Mouse (Mus musculus): ENCODE measurements around the gene Igfbpl1. TPM values are rescaled to one million over a fixed set of nuclear protein-coding genes. Genes with fewer than 3 reads are reported as not detected.

Igfbpl1 gene
- total and polyA plus RNA-seq, 3 experiments, result not detected

- DNase-seq (ENCODE audit: extremely low read depth), result no peak
- H3K79me2 ChIP-seq (replicated peaks; ENCODE audit: control insufficient read depth, extremely low read depth, insufficient read depth, poor library complexity, severe bottlenecking), result no peaks in the 10 kb centered on the region
- dilution Hi-C loops (cut with MboI; ENCODE audit: extremely low pct_ligation_motif_present, extremely low pct_unique_long_range_greater_than_20kb, low sequenced_read_pairs) (no loop called here), in situ Hi-C loops (cut with MboI; ENCODE audit: low pct_ligation_motif_present, low pct_unique_long_range_greater_than_20kb, low sequenced_read_pairs) (no loop called here)
- no peaks in the 10 kb centered on the region for H3K9me3 ChIP-seq (replicated peaks; ENCODE audit: low read length)
- H3K4me3 ChIP-seq (replicated peaks in 1 of 3; ENCODE audit: low read depth in 2 of 3, low read length in 2 of 3, poor library complexity in 1 of 3), result no peak overlapping the region
- no peaks in the 10 kb centered on the region for H3K4me1 ChIP-seq (ENCODE audit: control insufficient read depth in 1 of 2, insufficient read depth in 2 of 2)
- H3K4me2 ChIP-seq (ENCODE audit: insufficient read depth, low read depth, poor library complexity, severe bottlenecking), result no peak overlapping the region
- TF ChIP-seq HCFC1 (IDR thresholded peaks at IDR 0.05; ENCODE audit: low read depth, low read length) (no peak), CTCF (conservative IDR thresholded peaks at IDR 0.05 in 1 of 2, IDR thresholded peaks at IDR 0.05 in 1 of 2; ENCODE audit: low read depth in 2 of 2, low read length in 2 of 2) (no peak), RCOR1 (conservative IDR thresholded peaks at IDR 0.05; ENCODE audit: low read depth, low read length) (no peak), BHLHE40 (IDR thresholded peaks at IDR 0.05; ENCODE audit: low read depth, low read length) (no peak), KAT2A (IDR thresholded peaks at IDR 0.05; ENCODE audit: insufficient replicate concordance, low read length) (no peak), UBTF (IDR thresholded peaks at IDR 0.05; ENCODE audit: low read depth, low read length) (no peak), MYC (IDR thresholded peaks at IDR 0.05; ENCODE audit: low read depth, low read length) (no peak), GABPA (IDR thresholded peaks at IDR 0.05; ENCODE audit: insufficient replicate concordance, low read depth, low read length) (no peak)
- no peaks in the 10 kb centered on the region for H3K36me3 ChIP-seq (replicated peaks in 1 of 2; ENCODE audit: control insufficient read depth in 1 of 2, insufficient read depth in 1 of 2, low read length in 1 of 2)
- H3K27me3 ChIP-seq (replicated peaks), result peaks cover 6% of the 10 kb centered on the region
- no peak overlapping the region for H3K9ac ChIP-seq (ENCODE audit: insufficient read depth, low read depth)
- no peak overlapping the region for H3K27ac ChIP-seq (ENCODE audit: insufficient read depth, low read depth)
Observed at GRCm38 (mm10) chr4:45853496-45854246, 26.9 kb upstream of the Igfbpl1 start.

GRCm38 (mm10) chr4:45851640-45852051 is 24.9 kb upstream of the Igfbpl1 start:
- TF ChIP-seq RAD21 (IDR thresholded peaks at IDR 0.05; ENCODE audit: low read depth, low read length) (no peak), RCOR1 (conservative IDR thresholded peaks at IDR 0.05; ENCODE audit: low read depth, low read length) (no peak), HCFC1 (IDR thresholded peaks at IDR 0.05; ENCODE audit: low read depth, low read length) (no peak), MYC (IDR thresholded peaks at IDR 0.05; ENCODE audit: low read depth, low read length) (no peak), POLR2A (IDR thresholded peaks at IDR 0.05; ENCODE audit: low read depth, low read length) (no peak), EP300 (IDR thresholded peaks at IDR 0.05; ENCODE audit: low read length) (no peak), MXI1 (IDR thresholded peaks at IDR 0.05; ENCODE audit: low read depth, low read length) (no peak), GABPA (IDR thresholded peaks at IDR 0.05; ENCODE audit: insufficient replicate concordance, low read depth, low read length) (no peak), POLR2AphosphoS2 (IDR thresholded peaks at IDR 0.05; ENCODE audit: low read depth, low read length) (no peak), MEF2A (IDR thresholded peaks at IDR 0.05; ENCODE audit: borderline replicate concordance, low read depth, low read length) (no peak), E2F4 (IDR thresholded peaks at IDR 0.05; ENCODE audit: insufficient replicate concordance, low read depth, low read length) (no peak), BHLHE40 (IDR thresholded peaks at IDR 0.05; ENCODE audit: low read depth, low read length) (no peak), CHD2 (IDR thresholded peaks at IDR 0.05; ENCODE audit: low read length) (no peak), IRF4 (IDR thresholded peaks at IDR 0.05; ENCODE audit: low read depth, low read length) (no peak), CTCF (conservative IDR thresholded peaks at IDR 0.05 in 1 of 2, IDR thresholded peaks at IDR 0.05 in 1 of 2; ENCODE audit: low read depth in 2 of 2, low read length in 2 of 2) (no peak)
- Histone ChIP-seq H3K27me3 (replicated peaks) (peaks cover 4% of the 10 kb centered on the region), H3K4me1 (ENCODE audit: control insufficient read depth in 1 of 2, insufficient read depth in 2 of 2) (peaks cover 0 to 6% of the 10 kb centered on the region in 2 experiments; a peak in 2 of 4 replicates), H3K9ac (ENCODE audit: insufficient read depth, low read depth) (no peak overlapping the region), H3K9me3 (replicated peaks; ENCODE audit: low read length) (no peaks in the 10 kb centered on the region), H3K4me3 (replicated peaks in 1 of 3; ENCODE audit: low read depth in 2 of 3, low read length in 2 of 3, poor library complexity in 1 of 3) (no peak overlapping the region), H3K79me2 (replicated peaks; ENCODE audit: control insufficient read depth, extremely low read depth, insufficient read depth, poor library complexity, severe bottlenecking) (no peaks in the 10 kb centered on the region), H3K36me3 (replicated peaks in 1 of 2; ENCODE audit: control insufficient read depth in 1 of 2, insufficient read depth in 1 of 2, low read length in 1 of 2) (no peaks in the 10 kb centered on the region), H3K27ac (ENCODE audit: insufficient read depth, low read depth) (no peak overlapping the region), H3K4me2 (ENCODE audit: insufficient read depth, low read depth, poor library complexity, severe bottlenecking) (no peak overlapping the region)
- dilution Hi-C loops (cut with MboI; ENCODE audit: extremely low pct_ligation_motif_present, extremely low pct_unique_long_range_greater_than_20kb, low sequenced_read_pairs), result no loop called here
- in situ Hi-C loops (cut with MboI; ENCODE audit: low pct_ligation_motif_present, low pct_unique_long_range_greater_than_20kb, low sequenced_read_pairs), result no loop called here
- no peak for DNase-seq (ENCODE audit: extremely low read depth)
